Mouse (Mus musculus) ES-Bruce4 (cell line): Measurements from ENCODE around the gene Sfta2. TPM values are rescaled to one million over a fixed set of nuclear protein-coding genes. Genes with fewer than 3 reads are reported as not detected.

Source experiments
- H3K27ac ChIP-seq: 2 replicates; pipeline ENCODE4 v1.5.1; 2012; ENCODE audit warnings: low read length, inconsistent platforms; ENCODE audit not compliant: insufficient read depth
- H3K27me3 ChIP-seq: 2 replicates; pipeline ENCODE4 v1.6.1; 2012; ENCODE audit warnings: mild to moderate bottlenecking, low read length, inconsistent platforms; ENCODE audit not compliant: control insufficient read depth, poor library complexity, insufficient read depth, severe bottlenecking
- H3K36me3 ChIP-seq: 2 replicates; pipeline ENCODE4 v1.6.1; 2012; ENCODE audit warnings: inconsistent platforms, mild to moderate bottlenecking, low read length, moderate library complexity; ENCODE audit not compliant: control insufficient read depth, poor library complexity, insufficient read depth, severe bottlenecking
- H3K4me1 ChIP-seq: one replicate; pipeline ENCODE4 v1.8.1; 2011; ENCODE audit warnings: low read length; ENCODE audit not compliant: control insufficient read depth, insufficient read depth
- H3K4me3 ChIP-seq: 2 replicates; pipeline ENCODE4 v1.5.1; 2011; ENCODE audit warnings: low read depth, mild to moderate bottlenecking, low read length
- H3K9ac ChIP-seq: 2 replicates; pipeline ENCODE4 v1.6.1; 2012; ENCODE audit warnings: low read depth, mild to moderate bottlenecking, inconsistent platforms; ENCODE audit not compliant: poor library complexity, severe bottlenecking
- H3K9me3 ChIP-seq: replicated peaks from 2 replicates; pipeline ENCODE4 v1.6.1; 2012; ENCODE audit warnings: mild to moderate bottlenecking, low read length, inconsistent platforms; ENCODE audit not compliant: control insufficient read depth, poor library complexity, insufficient read depth, severe bottlenecking
- CTCF ChIP-seq: IDR thresholded peaks from one replicate; pipeline ENCODE4 v1.8.1; 2011; ENCODE audit warnings: low read depth, low read length
- EP300 ChIP-seq: IDR thresholded peaks from 2 replicates; pipeline ENCODE4 v1.6.1; 2011; ENCODE audit warnings: low read depth, low read length; ENCODE audit not compliant: insufficient read depth
- POLR2A ChIP-seq: IDR thresholded peaks from one replicate; pipeline ENCODE4 v1.8.1; 2011; ENCODE audit warnings: low read length; ENCODE audit not compliant: insufficient read depth
- polyA plus RNA-seq: library from polyadenylated mRNA; stranded (reverse); fragments of >200 nt; gene quantifications from 2 replicates; pipeline ENCODE4 v1.2.4, GENCODE M21; 2011; ENCODE audit warnings: low read depth; ENCODE audit not compliant: missing spikeins, insufficient read depth, insufficient read length

Sfta2 gene
- not detected in 2 replicates for polyA plus RNA-seq

DNA sequence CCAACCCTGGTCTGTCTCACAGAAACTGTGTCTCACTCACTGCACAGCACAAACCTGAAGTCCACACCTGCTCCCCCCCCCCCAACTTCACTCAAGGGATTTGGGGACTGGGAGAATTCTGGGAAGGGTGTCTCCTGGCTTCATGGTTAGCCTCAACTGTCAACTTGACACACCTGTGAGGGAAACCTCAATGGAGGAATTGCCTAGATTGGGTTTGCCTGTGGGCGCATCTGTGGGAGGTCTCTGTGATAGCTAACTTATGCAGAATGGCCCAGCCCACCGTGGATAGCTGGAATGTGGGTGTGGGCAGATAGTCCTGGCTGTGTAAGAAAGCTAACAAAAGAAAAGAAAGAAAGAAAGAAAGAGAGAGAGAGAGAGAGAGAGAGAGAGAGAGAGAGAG, at the start of gene Sfta2:
Sfta2 (plus strand) TSS at position 301 of the 400 bp plus-strand sequence.
- H3K4me3 ChIP-seq, result no peak within 1 kb of the TSS
- no peaks in the 10 kb centered on the region; the same call in 1 of the 2 replicates for H3K9me3 ChIP-seq
- no peak within 1 kb of the TSS for H3K9ac ChIP-seq
- TF ChIP-seq POLR2A, result no peak
- TF ChIP-seq EP300, result 0 out of 2 replicates have a peak, but pooled peaks have one; percentile 15
- peak within 1 kb of the TSS; percentile 7 for H3K27ac ChIP-seq
- peaks cover 5% of the 10 kb centered on the region for H3K4me1 ChIP-seq
- H3K36me3 ChIP-seq, result no peaks in the 10 kb centered on the region
- no peaks in the 10 kb centered on the region for H3K27me3 ChIP-seq

GRCm38 (mm10) chr17:35551881-35552414, 49.4 kb upstream of the Sfta2 start, which contains the start of gene Cdsn:
Gene Cdsn (plus strand): TSS chr17:35552128.
- no peak within 1 kb of the TSS for H3K9ac ChIP-seq
- no peak for TF ChIP-seq EP300
- TF ChIP-seq POLR2A, result no peak
- no peak for TF ChIP-seq CTCF
- no peak within 1 kb of the TSS for H3K27ac ChIP-seq
- no peaks in the 10 kb centered on the region for H3K36me3 ChIP-seq
- peaks cover 13% of the 10 kb centered on the region for H3K4me1 ChIP-seq
- H3K4me3 ChIP-seq, result no peak within 1 kb of the TSS
- no peaks in the 10 kb centered on the region for H3K9me3 ChIP-seq
- no peaks in the 10 kb centered on the region for H3K27me3 ChIP-seq

DNA sequence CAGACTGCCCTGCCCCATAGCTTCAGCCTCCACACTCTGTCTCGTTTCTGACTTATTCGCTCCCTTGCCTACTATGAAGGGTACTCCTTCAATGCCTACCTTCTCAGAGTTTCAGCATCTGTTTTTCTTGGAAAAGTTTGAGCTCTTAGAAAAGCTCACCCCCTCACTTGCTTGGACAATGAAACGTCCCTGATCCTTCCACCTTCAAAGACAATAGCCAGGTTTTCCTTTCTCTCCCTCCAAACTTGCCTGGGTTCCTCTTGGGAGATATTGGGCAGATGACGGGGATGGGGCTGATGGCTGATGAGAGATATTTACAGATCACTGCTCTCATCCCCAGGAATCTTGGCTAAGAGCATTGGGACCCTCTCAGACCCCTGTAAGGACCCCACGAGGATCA, 47.0 kb upstream of the Sfta2 start:
- no peaks in the 10 kb centered on the region for H3K27me3 ChIP-seq
- no peaks in the 10 kb centered on the region for H3K9me3 ChIP-seq
- no peak overlapping the region for H3K27ac ChIP-seq
- H3K9ac ChIP-seq, result peak overlapping the region; percentile 37; the same call in 1 of the 2 replicates
- TF ChIP-seq EP300 (no peak), CTCF (no peak), POLR2A (no peak)
- peak overlapping the region; percentile 20 for H3K4me3 ChIP-seq
- H3K36me3 ChIP-seq, result no peaks in the 10 kb centered on the region
- peaks cover 12% of the 10 kb centered on the region for H3K4me1 ChIP-seq

- peak overlapping the region; percentile 20 for H3K4me3 ChIP-seq
- TF ChIP-seq CTCF (no peak), EP300 (no peak), POLR2A (no peak)
- H3K27ac ChIP-seq, result no peak overlapping the region
- H3K27me3 ChIP-seq, result no peaks in the 10 kb centered on the region
- H3K9me3 ChIP-seq, result no peaks in the 10 kb centered on the region
- H3K36me3 ChIP-seq, result no peaks in the 10 kb centered on the region
- peaks cover 12% of the 10 kb centered on the region for H3K4me1 ChIP-seq
- peak overlapping the region; percentile 37; the same call in 1 of the 2 replicates for H3K9ac ChIP-seq
Measured at GRCm38 (mm10) chr17:35554761-35555397, 46.5 kb upstream of the Sfta2 start.

DNA sequence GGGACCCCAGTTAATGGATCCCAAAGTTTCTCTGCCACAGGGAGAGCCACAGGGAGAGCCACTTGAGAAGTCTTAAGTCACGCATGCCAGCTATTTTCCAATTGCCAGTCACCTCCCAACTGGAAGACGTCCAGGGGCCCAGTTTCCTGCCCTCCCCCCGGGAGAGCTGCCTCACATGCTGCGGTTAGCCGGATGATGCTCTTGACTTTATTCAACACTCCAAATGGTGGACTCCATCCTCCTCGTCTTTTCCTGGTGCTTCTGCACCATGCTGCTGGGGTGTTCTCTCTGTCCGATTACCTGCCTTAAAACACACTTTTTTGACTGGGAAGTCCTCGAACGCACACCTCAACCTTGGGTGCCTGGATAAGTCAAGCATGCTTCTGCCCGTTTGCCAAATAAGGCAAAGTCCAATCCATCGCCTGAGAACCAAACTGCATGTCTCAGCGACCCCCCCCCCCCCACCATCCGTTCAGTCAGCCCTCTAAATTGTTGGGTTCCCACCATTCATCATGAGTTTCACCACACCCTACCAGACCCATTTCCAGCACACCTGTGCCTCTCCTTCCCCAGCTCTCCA, 45.1 kb upstream of the Sfta2 start:
- Histone ChIP-seq H3K27ac (no peak overlapping the region), H3K36me3 (no peaks in the 10 kb centered on the region), H3K4me3 (no peak overlapping the region), H3K27me3 (no peaks in the 10 kb centered on the region), H3K9ac (0 out of 2 replicates have a peak overlapping the region, but pooled peaks have one; percentile 37), H3K4me1 (peaks cover 6% of the 10 kb centered on the region), H3K9me3 (no peaks in the 10 kb centered on the region)
- TF ChIP-seq POLR2A (no peak), CTCF (no peak), EP300 (no peak)

GRCm38 (mm10) chr17:35556812-35557211, 44.5 kb upstream of the Sfta2 start:
- H3K36me3 ChIP-seq, result no peaks in the 10 kb centered on the region
- H3K4me1 ChIP-seq, result peaks cover 6% of the 10 kb centered on the region
- H3K27ac ChIP-seq, result no peak overlapping the region
- no peak overlapping the region for H3K4me3 ChIP-seq
- H3K9me3 ChIP-seq, result no peaks in the 10 kb centered on the region
- no peak overlapping the region for H3K9ac ChIP-seq
- H3K27me3 ChIP-seq, result no peaks in the 10 kb centered on the region
- peak; percentile 93 for TF ChIP-seq CTCF
- TF ChIP-seq POLR2A, result no peak
- TF ChIP-seq EP300, result no peak
